Mouse (Mus musculus) stomach, embryonic 14.5 days (tissue): ENCODE results near the gene Mycbp2. TPM values are rescaled to one million over a fixed set of nuclear protein-coding genes. Genes with fewer than 3 reads are reported as not detected.

ENCODE experiments used
- ATAC-seq: fragments of 200-750 bp; cut with Nextera tagmentation; 2 replicates; pipeline ENCODE4 v1.8.0; 2017; ENCODE audit warnings: low read depth, moderate TSS enrichment; ENCODE audit not compliant: insufficient number of reproducible peaks, insufficient read depth, low FRiP score
- H3K27ac ChIP-seq: fragments of 300-500 bp; sonication (generic); 2 replicates; pipeline ENCODE4 v1.5.1; 2014; ENCODE audit warnings: mild to moderate bottlenecking, low read length, moderate library complexity, mixed read lengths
- H3K27me3 ChIP-seq: fragments of 300-500 bp; sonication (generic); 2 replicates; pipeline ENCODE4 v1.6.1; 2014; ENCODE audit warnings: low read length, control low read depth, mixed read lengths; ENCODE audit not compliant: control insufficient read depth, insufficient read depth
- H3K36me3 ChIP-seq: fragments of 300-500 bp; sonication (generic); 2 replicates; pipeline ENCODE4 v1.6.1; 2014; ENCODE audit warnings: mild to moderate bottlenecking, control low read depth, low read length, moderate library complexity, mixed read lengths; ENCODE audit not compliant: control insufficient read depth, insufficient read depth
- H3K4me1 ChIP-seq: fragments of 300-500 bp; sonication (generic); 2 replicates; pipeline ENCODE4 v1.6.1; 2014; ENCODE audit warnings: low read length, control low read depth, mixed read lengths; ENCODE audit not compliant: control insufficient read depth, insufficient read depth
- H3K4me2 ChIP-seq: fragments of 300-500 bp; sonication (generic); replicated peaks from 2 replicates; pipeline ENCODE4 v1.6.1; 2014; ENCODE audit warnings: low read depth, low read length, control low read depth
- H3K4me3 ChIP-seq: fragments of 300-500 bp; sonication (generic); 2 replicates; pipeline ENCODE4 v1.5.1; 2014; ENCODE audit warnings: low read depth, low read length, control low read depth
- H3K9ac ChIP-seq: fragments of 300-500 bp; sonication (generic); replicated peaks from 2 replicates; pipeline ENCODE4 v1.6.1; 2014; ENCODE audit warnings: low read depth, mild to moderate bottlenecking, control low read depth, low read length, moderate library complexity, mixed read lengths
- H3K9me3 ChIP-seq: fragments of 300-500 bp; sonication (generic); 2 replicates; pipeline ENCODE4 v1.6.1; 2016; ENCODE audit warnings: low read depth, low read length, control low read depth; ENCODE audit not compliant: control insufficient read depth
- WGBS: fragments of 180-500 bp; shearing (Covaris S2); extraction: QIAGEN DNeasy Blood & Tissue Kit; methylation state at CpG from one replicate; pipeline ENCODE4 v1.1.7; 2014; 5-methylcytosine and 5-hydroxymethylcytosine counted together
- polyA plus RNA-seq: library from polyadenylated mRNA; unstranded; fragments of >200 nt; fragmentation: Nextera tagmentation; extraction: Ambion mirVana; gene quantifications from 2 replicates; pipeline ENCODE4 v1.2.1, GENCODE M21; 2014

Gene Mycbp2
- polyA plus RNA-seq, 1 experiment from 2014 or later: 37.8 TPM

DNA sequence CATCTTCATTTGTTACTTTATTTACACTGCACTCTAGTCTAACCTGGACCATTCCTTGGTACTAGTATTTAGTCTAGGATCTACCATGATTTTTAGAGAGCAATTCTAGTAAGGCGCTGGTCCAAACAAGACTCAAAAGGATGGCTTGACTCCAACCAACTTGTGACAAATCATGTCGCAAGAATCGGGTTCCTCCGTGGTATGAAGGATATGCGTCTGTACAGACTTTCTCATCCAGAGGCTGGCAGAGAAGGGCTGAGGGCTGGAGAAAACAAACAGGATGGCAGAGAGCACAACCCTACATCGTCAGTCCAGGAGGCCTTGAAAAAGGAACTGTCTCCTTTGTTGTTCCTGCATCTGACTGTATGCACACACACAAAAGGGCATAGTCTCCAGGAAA lies 250.0 kb downstream of the Mycbp2 start:
- Histone ChIP-seq H3K4me3 (no peak overlapping the region), H3K9me3 (no peaks in the 10 kb centered on the region), H3K36me3 (peaks cover 2% of the 10 kb centered on the region; the same call in 1 of the 2 replicates), H3K9ac (no peak overlapping the region), H3K4me2 (no peak overlapping the region), H3K27ac (no peak overlapping the region), H3K4me1 (peaks cover 20% of the 10 kb centered on the region; the same call in 1 of the 2 replicates), H3K27me3 (no peaks in the 10 kb centered on the region)
- 83% methylated on average over 6 of the region's 6 CpGs for WGBS
- ATAC-seq: no peak

DNA sequence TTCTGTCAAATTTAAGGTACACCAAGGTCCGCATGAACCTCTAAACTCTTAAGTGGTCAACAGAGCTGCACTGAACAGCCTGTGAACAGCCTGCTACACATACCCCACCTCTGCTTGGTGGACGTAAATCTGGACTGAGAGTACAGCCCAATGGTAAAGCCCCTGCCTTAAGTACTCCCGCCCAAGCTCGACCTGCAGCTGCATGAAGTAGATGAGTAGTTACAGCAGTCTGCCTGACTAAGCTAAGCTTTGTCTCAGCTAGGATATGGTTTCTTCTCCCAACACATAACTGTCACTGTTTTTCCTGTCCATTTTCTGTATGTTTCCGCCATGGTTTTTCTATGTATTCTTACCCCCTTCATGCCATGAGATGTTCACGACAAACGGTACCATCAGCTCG lies 250.8 kb downstream of the Mycbp2 start:
- Histone ChIP-seq H3K36me3 (peaks cover 8% of the 10 kb centered on the region), H3K27me3 (no peaks in the 10 kb centered on the region), H3K9me3 (no peaks in the 10 kb centered on the region), H3K27ac (no peak overlapping the region), H3K4me2 (no peak overlapping the region), H3K4me3 (no peak overlapping the region), H3K4me1 (peaks cover 22% of the 10 kb centered on the region; the same call in 1 of the 2 replicates), H3K9ac (no peak overlapping the region)
- 84% methylated on average over 8 of the region's 8 CpGs for WGBS
- no peak for ATAC-seq

DNA sequence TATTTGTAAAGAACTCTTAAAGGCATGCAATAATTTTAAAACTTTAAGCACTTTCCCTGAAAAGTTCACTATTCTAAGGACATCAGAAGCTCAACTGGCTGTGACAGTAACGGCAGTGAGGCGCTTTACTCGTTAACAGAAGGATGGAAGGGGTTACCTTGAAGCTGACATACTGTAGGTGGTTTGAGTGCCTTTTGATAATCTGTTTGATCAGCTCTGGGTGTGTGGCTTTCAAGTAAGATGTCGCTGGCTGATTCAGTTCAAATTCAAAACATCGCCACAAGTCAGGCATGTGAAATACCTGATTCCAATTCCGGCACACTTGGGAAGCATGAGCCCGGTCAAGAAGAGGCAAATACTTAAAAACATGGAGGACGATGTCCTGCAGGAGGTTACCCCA lies 251.6 kb downstream of the Mycbp2 start:
- H3K27me3 ChIP-seq: no peaks in the 10 kb centered on the region
- no peak for ATAC-seq
- no peak overlapping the region for H3K4me2 ChIP-seq
- peaks cover 17% of the 10 kb centered on the region; the same call in 1 of the 2 replicates for H3K4me1 ChIP-seq
- H3K9me3 ChIP-seq: no peaks in the 10 kb centered on the region
- WGBS: 88% methylated on average over 8 of the region's 8 CpGs
- H3K27ac ChIP-seq: no peak overlapping the region
- H3K36me3 ChIP-seq: peaks cover 8% of the 10 kb centered on the region
- H3K9ac ChIP-seq: no peak overlapping the region
- no peak overlapping the region for H3K4me3 ChIP-seq

DNA sequence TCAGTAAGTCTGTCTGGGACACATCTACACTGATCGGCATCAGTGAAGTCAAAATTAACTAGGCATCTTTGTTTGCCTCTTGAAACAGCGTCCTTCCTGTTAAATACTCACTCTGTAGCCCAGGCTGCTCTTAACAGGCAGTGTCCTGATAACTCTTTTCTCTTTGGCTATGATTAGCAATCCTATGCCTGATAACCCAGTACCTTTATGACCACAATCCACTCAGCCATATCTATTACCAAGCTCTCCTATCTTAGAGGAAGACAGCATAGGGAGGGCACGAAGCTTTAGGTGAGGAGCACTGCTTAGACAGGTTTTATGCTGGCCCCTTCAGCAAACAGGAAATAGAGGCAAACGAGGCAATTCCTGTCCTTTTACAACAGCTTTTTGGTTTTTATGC lies 252.9 kb downstream of the Mycbp2 start:
- Histone ChIP-seq H3K27me3 (no peaks in the 10 kb centered on the region), H3K4me1 (peaks cover 17% of the 10 kb centered on the region; the same call in 1 of the 2 replicates), H3K4me2 (no peak overlapping the region), H3K9me3 (no peaks in the 10 kb centered on the region), H3K27ac (no peak overlapping the region), H3K36me3 (peaks cover 18% of the 10 kb centered on the region), H3K4me3 (no peak overlapping the region), H3K9ac (no peak overlapping the region)
- 61% methylated on average over 4 of the region's 4 CpGs for WGBS
- ATAC-seq: no peak

DNA sequence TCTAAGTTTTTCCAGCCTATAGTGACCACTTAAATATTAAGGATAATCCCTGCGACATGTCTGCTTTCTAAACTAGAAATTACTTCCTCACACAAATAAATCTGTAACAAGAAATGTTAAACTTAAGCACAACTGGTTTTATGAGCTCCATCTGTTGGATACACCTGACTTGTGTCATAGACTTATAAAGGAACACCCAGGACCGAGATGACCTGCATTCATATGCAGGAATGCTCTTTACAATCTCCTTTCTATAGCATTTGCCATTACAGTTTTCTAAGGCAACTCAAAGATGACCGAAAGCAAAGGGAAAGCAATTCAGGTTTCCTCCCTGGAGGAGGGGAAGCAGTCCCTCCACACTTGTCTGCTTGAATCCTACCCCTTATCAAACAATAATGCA lies 253.4 kb downstream of the Mycbp2 start:
- H3K27ac ChIP-seq: no peak overlapping the region

DNA sequence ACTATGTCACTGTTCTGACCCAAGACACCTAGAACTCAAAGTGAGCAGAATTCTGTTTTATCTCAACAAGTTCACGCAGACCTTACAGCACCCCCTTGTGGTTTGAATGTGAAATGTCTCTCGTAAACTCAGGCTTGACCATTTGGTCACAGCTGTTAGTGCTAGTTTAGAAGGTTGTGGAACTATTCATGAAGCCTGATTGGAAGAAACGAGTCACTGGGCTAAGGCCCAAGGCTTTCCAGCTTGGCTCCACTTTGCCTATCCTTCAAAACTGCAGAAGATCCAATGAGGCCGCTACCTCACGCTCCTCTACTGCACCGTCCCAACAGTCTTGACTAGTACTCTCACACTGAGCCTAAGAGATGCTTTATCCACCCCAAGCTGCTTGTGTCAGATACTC lies 258.0 kb downstream of the Mycbp2 start:
- peaks cover 41% of the 10 kb centered on the region for H3K36me3 ChIP-seq
- H3K9ac ChIP-seq: no peak overlapping the region
- no peaks in the 10 kb centered on the region for H3K9me3 ChIP-seq
- 0 out of 2 replicates have a peak, but pooled peaks cover 9% of the 10 kb centered on the region for H3K4me1 ChIP-seq
- no peak overlapping the region for H3K4me2 ChIP-seq
- 69% methylated on average over 6 of the region's 6 CpGs for WGBS
- ATAC-seq: no peak; the same call in 1 of the 2 replicates
- no peaks in the 10 kb centered on the region for H3K27me3 ChIP-seq
- H3K4me3 ChIP-seq: no peak overlapping the region
- no peak overlapping the region for H3K27ac ChIP-seq

More for the DNA sequence above, 253.4 kb downstream of the Mycbp2 start:
- Histone ChIP-seq H3K4me3 (no peak overlapping the region), H3K36me3 (peaks cover 19% of the 10 kb centered on the region), H3K27me3 (no peaks in the 10 kb centered on the region), H3K9me3 (no peaks in the 10 kb centered on the region), H3K4me2 (no peak overlapping the region), H3K4me1 (peaks cover 17% of the 10 kb centered on the region; the same call in 1 of the 2 replicates), H3K9ac (no peak overlapping the region)
- 89% methylated on average over 3 of the region's 3 CpGs for WGBS
- no peak for ATAC-seq

DNA sequence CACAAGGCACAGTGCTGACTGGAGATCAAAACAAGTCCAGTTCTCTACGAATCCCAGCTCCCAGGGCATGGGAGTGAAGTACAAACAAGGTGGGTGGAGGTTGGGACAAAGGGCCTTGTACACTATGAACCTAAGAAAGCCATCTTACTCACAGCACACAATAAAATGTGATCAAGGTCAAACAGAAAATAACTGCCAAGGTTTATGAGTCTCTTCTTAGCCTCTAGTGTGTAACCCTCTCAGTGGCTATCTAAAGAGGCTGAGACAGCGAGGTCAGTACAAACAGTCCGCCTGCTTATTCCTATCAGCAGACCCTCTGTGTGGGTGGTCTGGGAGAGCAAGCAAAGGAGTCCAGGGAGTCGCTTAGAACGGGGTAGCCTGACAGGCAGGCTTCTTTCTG lies 258.8 kb downstream of the Mycbp2 start:
- Histone ChIP-seq H3K4me3 (no peak overlapping the region), H3K27me3 (no peaks in the 10 kb centered on the region), H3K27ac (no peak overlapping the region), H3K4me1 (0 out of 2 replicates have a peak, but pooled peaks cover 6% of the 10 kb centered on the region), H3K4me2 (no peak overlapping the region), H3K9ac (no peak overlapping the region), H3K36me3 (peaks cover 42% of the 10 kb centered on the region), H3K9me3 (no peaks in the 10 kb centered on the region)
- WGBS: 74% methylated on average over 5 of the region's 5 CpGs
- no peak for ATAC-seq

DNA sequence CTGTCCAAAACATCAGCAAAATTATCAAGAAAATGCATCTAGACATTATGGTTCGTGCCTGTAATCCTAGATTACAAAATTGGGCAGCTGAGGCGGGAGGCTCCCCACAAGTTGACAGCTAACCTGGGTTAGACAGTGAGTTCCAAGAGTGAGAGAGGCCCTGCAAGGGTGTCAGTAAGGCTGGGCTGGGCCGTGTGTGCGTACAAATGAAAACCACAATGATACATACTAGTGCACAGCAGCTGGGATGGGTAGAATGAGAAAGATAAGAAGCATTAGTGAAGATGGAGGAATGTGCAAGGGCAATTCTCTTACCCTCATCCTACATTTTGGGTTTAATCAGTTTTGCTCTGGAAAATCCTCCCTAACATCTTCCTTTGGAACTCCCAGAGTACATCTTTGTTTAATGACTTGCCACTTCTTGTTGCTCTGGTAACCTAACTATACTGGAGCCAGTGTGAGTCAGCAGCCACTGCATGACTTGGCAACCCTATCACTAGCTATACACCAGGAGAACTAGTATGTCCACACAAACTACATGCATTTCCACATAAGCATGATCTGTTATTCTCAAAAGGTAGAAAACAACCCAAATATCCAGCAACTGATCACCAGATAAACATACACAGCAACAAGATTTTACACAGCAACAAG lies 259.8 kb downstream of the Mycbp2 start:
- Histone ChIP-seq H3K36me3 (peaks cover 46% of the 10 kb centered on the region), H3K4me2 (no peak overlapping the region), H3K4me3 (no peak overlapping the region), H3K9ac (no peak overlapping the region), H3K9me3 (no peaks in the 10 kb centered on the region), H3K4me1 (0 out of 2 replicates have a peak, but pooled peaks cover 4% of the 10 kb centered on the region), H3K27ac (0 out of 2 replicates have a peak overlapping the region, but pooled peaks have one; percentile 15), H3K27me3 (no peaks in the 10 kb centered on the region)
- ATAC-seq: peak; percentile 73; the same call in 1 of the 2 replicates
- 83% methylated on average over 4 of the region's 4 CpGs for WGBS
